Mouse (Mus musculus) liver, adult 2 months (tissue): Measurements from ENCODE around the gene Amigo1. TPM values are rescaled to one million over a fixed set of nuclear protein-coding genes. Genes with fewer than 3 reads are reported as not detected.

ENCODE experiments used
- DNase-seq: peaks from one replicate; pipeline ENCODE4 v3.0.0-alpha.2; 2011; ENCODE audit warnings: low read depth, low spot score; ENCODE audit errors: extremely low read depth
- H3K27ac ChIP-seq: fragments of 200-500 bp; replicated peaks from 2 replicates; pipeline ENCODE4 v1.5.1; 2012; ENCODE audit warnings: low read depth, mild to moderate bottlenecking, control low read depth, inconsistent platforms, low read length; ENCODE audit not compliant: insufficient read depth
- H3K27me3 ChIP-seq: fragments of 200-500 bp; 2 replicates; pipeline ENCODE4 v1.6.1; 2012; ENCODE audit warnings: mild to moderate bottlenecking, moderate library complexity, low read length, inconsistent platforms; ENCODE audit not compliant: control insufficient read depth, insufficient read depth
- H3K36me3 ChIP-seq: fragments of 200-500 bp; 2 replicates; pipeline ENCODE4 v1.6.1; 2012; ENCODE audit warnings: low read length, inconsistent platforms; ENCODE audit not compliant: control insufficient read depth, insufficient read depth
- H3K4me1 ChIP-seq: fragments of 200-500 bp; 2 replicates; pipeline ENCODE4 v1.6.1; 2011; ENCODE audit warnings: low read length; ENCODE audit not compliant: control insufficient read depth, insufficient read depth
- H3K4me3 ChIP-seq: fragments of 200-500 bp; 2 replicates; pipeline ENCODE4 v1.5.1; 2011; ENCODE audit warnings: low read depth, mild to moderate bottlenecking, control low read depth, low read length, moderate library complexity; ENCODE audit not compliant: insufficient read depth
- H3K79me2 ChIP-seq: fragments of 200-500 bp; 2 replicates; pipeline ENCODE4 v1.6.1; 2012; ENCODE audit warnings: inconsistent platforms, mild to moderate bottlenecking, low read length, moderate library complexity; ENCODE audit not compliant: control insufficient read depth, insufficient read depth
- H3K9ac ChIP-seq: fragments of 200-500 bp; 2 replicates; pipeline ENCODE4 v1.6.1; 2012; ENCODE audit warnings: low read depth, mild to moderate bottlenecking, control low read depth, inconsistent platforms, low read length
- CTCF ChIP-seq: fragments of 200-500 bp; IDR thresholded peaks from 2 replicates; pipeline ENCODE4 v1.5.1; 2011; ENCODE audit warnings: low read depth, low read length, control low read depth
- POLR2A ChIP-seq: fragments of 200-500 bp; IDR thresholded peaks from 2 replicates; pipeline ENCODE4 v1.6.1; 2011; ENCODE audit warnings: low read length, control low read depth; ENCODE audit not compliant: insufficient read depth; ENCODE audit errors: extremely low read depth
- WGBS: fragments of 180-500 bp; shearing (Covaris S2); methylation state at CpG from one replicate; pipeline ENCODE4 v1.1.7; 2018; 5-methylcytosine and 5-hydroxymethylcytosine counted together
- polyA plus RNA-seq: library from polyadenylated mRNA; depleted of rRNA; stranded (reverse); fragments of >200 nt; gene quantifications from 2 replicates; pipeline ENCODE4 v1.2.3, GENCODE M21; 2012; rRNA removed
- total RNA-seq: library from RNA; depleted of rRNA; stranded (reverse); fragments of >200 nt; gene quantifications from 2 replicates; pipeline ENCODE4 v1.2.3, GENCODE M21; 2014; rRNA removed

Amigo1 gene
- total RNA-seq = 2.7 and 3.8 TPM in 2 replicates
- 9.3 and 15.1 TPM in 2 replicates for polyA plus RNA-seq

- 3% methylated on average over 95 of the region's 100 CpGs for WGBS
- DNase-seq = no peak
- H3K79me2 ChIP-seq = no peaks in the 10 kb centered on the region
- H3K27me3 ChIP-seq = no peaks in the 10 kb centered on the region
- H3K27ac ChIP-seq = no peak within 1 kb of the TSS
- H3K4me3 ChIP-seq = peak within 1 kb of the TSS; percentile 84
- peak within 1 kb of the TSS; percentile 96 for H3K9ac ChIP-seq
- no peaks in the 10 kb centered on the region for H3K36me3 ChIP-seq
- TF ChIP-seq CTCF (no peak), POLR2A (no peak)
- H3K4me1 ChIP-seq = peaks cover 5% of the 10 kb centered on the region
These were observed at the start of gene Amigo1 for GRCm38 (mm10) chr3:108186098-108187047. TSS of gene Amigo1 (plus strand) at chr3:108186335.

- H3K27me3 ChIP-seq = no peaks in the 10 kb centered on the region
- H3K79me2 ChIP-seq = peaks cover 42% of the 10 kb centered on the region
- TF ChIP-seq CTCF (no peak), POLR2A (no peak)
- H3K27ac ChIP-seq = no peak overlapping the region
- no peak for DNase-seq
- no peak overlapping the region for H3K9ac ChIP-seq
- no peak overlapping the region for H3K4me3 ChIP-seq
- H3K4me1 ChIP-seq = peaks cover 8% of the 10 kb centered on the region; the same call in 1 of the 2 replicates
- H3K36me3 ChIP-seq = peaks cover 4% of the 10 kb centered on the region
- WGBS = 58% methylated on average over 1 of the region's 1 CpGs
These were observed 47.0 kb upstream of the Amigo1 start for GRCm38 (mm10) chr3:108139113-108139512.

- H3K9ac ChIP-seq = no peak overlapping the region
- 78% methylated on average over 4 of the region's 4 CpGs for WGBS
- DNase-seq = no peak
- H3K36me3 ChIP-seq = peaks cover 4% of the 10 kb centered on the region
- H3K27ac ChIP-seq = no peak overlapping the region
- no peak overlapping the region for H3K4me3 ChIP-seq
- peaks cover 43% of the 10 kb centered on the region for H3K79me2 ChIP-seq
- TF ChIP-seq CTCF (no peak), POLR2A (no peak)
- H3K27me3 ChIP-seq = no peaks in the 10 kb centered on the region
- peaks cover 1% of the 10 kb centered on the region; the same call in 1 of the 2 replicates for H3K4me1 ChIP-seq
These were observed 45.3 kb upstream of the Amigo1 start for GRCm38 (mm10) chr3:108140786-108141185.

GRCm38 (mm10) chr3:108145534-108146445, 40.3 kb upstream of the Amigo1 start, which contains the start of gene Gnai3:
TSS of gene Gnai3 (minus strand) at chr3:108146146.
- peak within 1 kb of the TSS; percentile 92 for H3K9ac ChIP-seq
- peaks cover 15% of the 10 kb centered on the region; the same call in 1 of the 2 replicates for H3K79me2 ChIP-seq
- peak within 1 kb of the TSS; percentile 86 for H3K4me3 ChIP-seq
- WGBS = under 1% methylated on average over 63 of the region's 63 CpGs
- no peak for TF ChIP-seq CTCF
- peak; percentile 78; the same call in 1 of the 2 replicates for TF ChIP-seq POLR2A
- H3K27me3 ChIP-seq = no peaks in the 10 kb centered on the region
- H3K36me3 ChIP-seq = peaks cover 2% of the 10 kb centered on the region; the same call in 1 of the 2 replicates
- peak within 1 kb of the TSS; percentile 79 for H3K27ac ChIP-seq
- H3K4me1 ChIP-seq = peaks cover 5% of the 10 kb centered on the region; the same call in 1 of the 2 replicates
- DNase-seq = peak; percentile 84

GRCm38 (mm10) chr3:108146671-108147070, 39.5 kb upstream of the Amigo1 start:
- H3K79me2 ChIP-seq = peaks cover 10% of the 10 kb centered on the region; the same call in 1 of the 2 replicates
- H3K4me1 ChIP-seq = peaks cover 5% of the 10 kb centered on the region; the same call in 1 of the 2 replicates
- no peak for DNase-seq
- H3K4me3 ChIP-seq = no peak overlapping the region
- peak overlapping the region; percentile 28 for H3K27ac ChIP-seq
- TF ChIP-seq POLR2A (no peak), CTCF (no peak)
- 45% methylated on average over 5 of the region's 5 CpGs for WGBS
- H3K9ac ChIP-seq = peak overlapping the region; percentile 38
- H3K36me3 ChIP-seq = peaks cover 2% of the 10 kb centered on the region; the same call in 1 of the 2 replicates
- H3K27me3 ChIP-seq = no peaks in the 10 kb centered on the region
